Mouse (Mus musculus) kidney, postnatal 10 days (tissue): ENCODE data around the gene Tnni2.

Experiments
- DNase-seq: peaks from one replicate; pipeline ENCODE4 v3.0.0; 2021; ENCODE audit warnings: mixed read lengths

Tnni2 gene

DNA sequence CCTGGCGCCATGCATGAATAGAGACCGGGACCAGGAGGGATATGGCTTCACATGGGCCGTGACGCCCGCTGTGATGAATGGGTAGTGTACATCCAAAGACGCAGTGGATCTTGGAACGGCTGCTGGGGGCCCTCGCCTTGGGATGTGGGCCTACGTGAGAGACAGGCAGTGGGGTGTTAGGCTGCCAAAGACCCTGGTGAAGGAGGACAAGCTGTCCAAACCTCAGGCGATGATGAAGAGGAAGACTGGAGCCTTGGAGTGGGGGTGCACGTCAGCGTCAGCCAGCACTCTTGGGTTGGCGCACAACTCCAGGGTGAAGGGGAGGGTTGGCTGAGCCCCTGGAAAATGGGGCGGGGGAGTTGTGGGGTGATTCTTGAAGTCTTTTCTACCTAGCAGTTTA, 10.5 kb upstream of the Tnni2 start:
- DNase-seq = no peak

DNA sequence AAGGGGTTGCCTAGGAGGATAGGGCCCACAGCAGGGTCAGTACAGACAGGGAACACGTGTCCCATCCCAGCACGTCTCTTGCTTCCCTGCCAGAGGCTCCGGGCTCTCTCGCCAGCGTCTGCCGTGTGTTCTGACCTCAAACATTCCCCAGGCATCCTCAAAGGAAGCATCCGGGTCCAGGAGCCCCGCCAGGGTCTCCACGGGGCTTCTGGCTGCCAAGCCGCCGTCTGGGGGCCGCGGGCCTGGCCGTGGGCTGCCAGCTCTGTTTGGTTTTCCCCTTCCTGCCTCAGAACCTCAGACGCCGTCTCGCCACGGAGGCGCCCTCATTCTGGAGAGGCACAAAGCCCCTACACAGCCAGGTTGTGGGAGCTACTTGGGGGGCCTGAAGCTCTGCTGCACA, 8.0 kb upstream of the Tnni2 start:
- DNase-seq = no peak

DNA sequence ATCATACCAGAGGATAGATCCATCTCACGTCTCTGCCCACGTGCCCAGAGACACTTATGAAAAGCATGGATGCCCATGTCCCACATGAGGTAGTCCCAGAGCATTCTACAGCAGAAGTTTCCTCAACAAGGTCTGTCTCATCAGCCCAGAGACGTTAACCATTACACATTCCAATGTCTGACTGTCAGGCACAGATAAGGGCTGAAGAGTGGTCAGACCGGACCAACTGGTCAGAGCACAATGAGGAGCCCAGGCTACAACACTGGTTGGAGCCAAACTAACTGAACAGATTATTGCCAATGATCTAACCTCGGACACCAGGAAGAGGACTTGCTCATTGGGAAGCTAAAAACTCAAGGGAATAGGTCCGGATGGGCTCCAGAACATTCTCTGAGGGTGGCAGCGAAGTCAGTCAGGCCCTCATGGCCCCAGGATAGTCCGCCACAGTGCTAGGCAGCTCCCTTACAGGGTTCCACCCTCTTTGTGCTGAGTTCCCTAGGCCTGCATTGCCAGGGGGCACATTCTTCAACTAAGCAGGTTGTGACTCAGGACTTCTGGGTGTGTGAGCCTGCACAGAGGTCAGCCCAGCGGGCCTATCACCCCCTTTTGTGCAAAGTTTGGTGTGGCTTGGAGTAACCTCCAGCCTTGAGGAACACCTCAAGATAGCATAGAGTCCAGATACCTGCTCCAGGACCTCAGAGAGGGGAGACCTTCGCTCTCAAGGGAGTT, 7.3 kb upstream of the Tnni2 start, which contains the start of gene Syt8:
Syt8 (plus strand) TSS at position 714 of the 729 bp plus-strand sequence.
- DNase-seq = no peak

DNA sequence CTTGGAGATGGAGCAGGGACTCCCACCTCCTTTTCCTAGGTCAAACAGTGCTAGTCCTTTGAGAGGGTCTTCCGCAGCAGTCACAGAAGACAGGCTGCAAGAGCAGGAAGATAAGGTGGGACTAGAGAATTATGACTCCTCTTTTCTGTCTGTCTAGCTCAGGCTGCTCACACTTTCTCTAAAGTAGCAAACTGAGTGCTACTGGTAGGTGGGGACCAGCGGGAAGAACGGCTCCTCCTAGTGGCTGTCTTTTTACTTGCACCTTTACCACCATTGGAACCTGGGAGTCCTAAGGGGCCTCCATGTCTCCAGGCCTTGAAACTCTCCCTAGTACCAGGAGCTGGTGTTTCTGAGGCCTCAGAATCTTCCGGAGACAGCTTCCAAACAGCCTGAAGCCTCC, 6.1 kb upstream of the Tnni2 start:
- peak; percentile 84 for DNase-seq

DNA sequence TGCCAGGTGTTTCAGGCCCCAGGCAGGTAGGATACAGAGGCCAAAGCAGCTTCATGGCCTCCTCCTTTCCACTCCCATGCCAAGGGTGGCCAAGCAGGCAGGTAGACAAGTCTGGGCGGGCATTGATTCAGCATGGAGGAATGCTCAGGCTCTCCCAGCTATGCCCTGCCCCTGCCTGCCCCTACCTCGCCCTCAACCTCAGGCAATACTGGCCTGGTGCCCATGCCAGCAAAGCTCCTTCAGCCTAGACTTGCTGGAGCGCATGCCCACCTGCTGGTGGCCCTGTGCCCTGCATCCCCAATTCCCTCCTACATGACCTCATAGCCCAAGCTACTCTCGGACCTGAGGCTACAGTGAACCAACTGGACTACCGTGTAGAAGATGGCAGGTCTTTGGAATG, 4.3 kb upstream of the Tnni2 start:
- peak; percentile 69 for DNase-seq

DNA sequence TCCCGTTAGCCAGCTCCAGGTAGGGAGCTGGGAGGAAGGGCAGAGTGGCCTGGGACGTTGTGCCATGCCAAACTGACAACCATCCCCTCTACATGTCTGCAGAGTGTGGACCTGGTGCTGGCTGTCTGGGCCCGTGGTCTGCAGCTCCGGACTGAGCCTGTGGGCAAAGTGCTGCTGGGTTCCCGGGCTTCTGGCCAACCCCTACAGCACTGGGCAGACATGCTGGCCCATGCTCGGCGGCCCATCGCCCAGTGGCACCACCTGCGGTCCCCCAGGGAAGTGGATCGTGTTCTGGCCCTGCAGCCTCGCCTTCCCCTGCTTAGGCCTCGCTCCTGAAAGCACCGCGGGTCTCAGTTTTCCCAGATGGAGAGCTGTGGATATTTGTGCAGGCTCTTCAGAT, 1.6 kb upstream of the Tnni2 start:
- no peak for DNase-seq

DNA sequence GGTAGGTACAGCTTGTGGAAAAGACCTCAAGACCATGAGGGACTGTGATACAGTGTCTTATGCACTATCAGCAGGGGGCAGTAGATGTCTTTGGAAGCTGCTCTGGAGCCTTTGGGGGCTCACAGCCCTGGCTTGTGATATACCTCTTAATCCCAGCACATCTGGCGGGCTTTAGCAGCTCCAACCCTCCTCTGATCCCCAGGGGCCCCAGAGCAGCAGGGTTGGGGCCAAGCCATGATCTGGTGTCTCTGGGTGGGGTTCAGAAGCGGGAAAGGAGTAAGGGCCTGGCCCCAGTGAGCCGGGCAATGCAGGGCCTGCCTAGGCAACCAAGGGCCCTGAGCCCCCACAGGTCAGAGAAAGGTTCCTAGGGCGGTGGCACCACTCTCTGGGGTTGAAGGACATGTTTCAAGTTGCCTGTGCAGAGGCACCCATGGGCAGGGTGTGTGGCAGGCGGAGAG, 922 bp upstream of the Tnni2 start:
- DNase-seq = peak; percentile 64

DNA sequence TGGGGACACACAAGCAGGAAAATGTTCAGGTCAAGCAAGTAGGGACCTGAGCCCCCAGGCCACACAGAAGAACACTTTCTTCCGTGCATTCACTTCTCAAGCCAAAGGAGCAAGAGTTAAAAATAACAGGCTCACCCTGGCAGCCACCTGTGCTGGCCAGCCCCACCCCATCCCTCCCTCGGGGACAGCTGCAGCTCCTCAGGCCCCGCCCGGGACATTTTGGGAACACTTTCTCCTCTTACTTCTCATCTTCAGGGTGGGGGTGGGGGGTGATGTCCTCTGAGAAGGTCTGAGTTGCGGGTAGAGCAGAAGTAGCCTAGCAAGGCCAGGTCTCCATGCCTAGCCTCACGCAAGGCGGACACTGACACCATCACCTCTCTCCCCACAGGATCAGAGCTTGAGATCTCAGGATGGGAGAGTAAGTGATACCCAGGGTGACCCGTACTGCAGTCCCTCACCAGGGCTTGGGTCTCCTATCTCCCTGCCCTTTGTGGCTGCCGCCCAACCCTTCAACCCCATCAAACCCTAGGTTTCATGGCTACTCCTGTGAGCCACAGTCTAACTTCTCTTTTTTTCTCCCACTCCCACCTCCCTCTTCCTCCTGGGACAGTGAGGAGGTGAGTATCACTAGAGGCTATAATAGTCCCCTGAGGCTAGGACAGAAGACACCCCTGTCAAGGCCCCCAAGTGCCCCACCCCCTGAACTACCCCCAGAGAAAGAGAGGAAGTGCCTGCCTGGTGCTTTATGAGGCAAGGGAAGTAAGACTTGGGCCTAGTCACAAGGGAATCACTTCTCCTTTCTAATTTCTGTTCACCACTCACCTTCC, 686 bp downstream of the Tnni2 start:
- DNase-seq = no peak

DNA sequence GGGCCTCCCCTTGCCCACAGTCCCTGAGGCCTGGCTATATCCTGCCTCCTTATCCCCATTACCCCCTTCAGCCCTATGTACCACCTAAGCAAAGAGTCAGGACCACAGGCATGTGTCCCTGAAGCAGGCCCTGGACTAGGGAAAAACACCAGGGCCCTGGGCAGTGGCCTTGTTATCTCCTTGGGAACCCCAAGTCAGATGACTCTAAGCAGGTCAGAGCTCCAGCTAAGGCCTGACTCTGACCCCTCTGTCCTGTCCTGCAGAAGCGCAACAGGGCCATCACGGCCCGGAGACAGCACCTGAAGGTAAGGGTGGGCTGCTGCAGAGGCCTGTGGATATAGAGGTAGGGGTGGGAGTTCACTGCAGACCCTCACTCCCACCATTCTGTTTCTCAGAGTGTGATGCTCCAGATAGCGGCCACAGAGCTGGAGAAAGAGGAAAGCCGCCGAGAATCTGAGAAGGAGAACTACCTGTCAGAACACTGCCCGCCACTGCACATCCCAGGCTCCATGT, 1.4 kb downstream of the Tnni2 start:
- no peak for DNase-seq

DNA sequence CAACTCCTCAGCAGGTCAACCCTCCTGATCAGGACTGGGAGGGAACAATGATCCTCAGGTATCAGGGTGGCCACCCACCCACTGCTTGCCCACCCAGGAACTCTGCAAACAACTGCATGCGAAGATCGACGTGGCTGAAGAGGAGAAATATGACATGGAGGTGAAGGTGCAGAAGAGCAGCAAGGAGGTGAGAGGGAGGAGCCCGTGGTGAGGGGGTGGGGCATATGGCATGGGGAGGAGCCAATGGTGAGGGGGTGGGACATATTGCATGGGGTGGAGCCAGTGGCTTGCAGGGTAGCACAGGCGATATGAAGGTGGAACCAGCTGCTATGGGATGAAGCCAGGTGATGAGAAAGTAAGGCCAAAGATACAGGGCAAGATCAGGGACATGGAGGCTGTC, 1.9 kb downstream of the Tnni2 start:
- no peak for DNase-seq

DNA sequence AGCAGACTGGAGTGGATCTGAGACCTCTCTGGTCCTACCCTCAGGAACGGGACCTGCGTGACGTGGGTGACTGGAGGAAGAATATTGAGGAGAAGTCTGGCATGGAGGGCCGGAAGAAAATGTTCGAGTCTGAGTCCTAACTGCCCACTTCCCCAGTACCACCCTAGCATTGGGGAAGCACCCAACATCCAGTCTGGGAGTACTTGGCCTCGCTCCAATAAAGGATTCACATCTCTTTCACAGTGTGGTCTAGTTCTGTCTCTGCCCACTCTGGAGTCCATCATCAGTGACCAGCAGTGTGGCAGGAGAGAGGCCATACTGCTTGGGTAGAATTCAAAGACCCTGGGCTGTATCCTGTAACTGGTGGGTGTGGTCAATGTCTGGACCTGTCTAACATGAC, 2.6 kb downstream of the Tnni2 start:
- no peak for DNase-seq

DNA sequence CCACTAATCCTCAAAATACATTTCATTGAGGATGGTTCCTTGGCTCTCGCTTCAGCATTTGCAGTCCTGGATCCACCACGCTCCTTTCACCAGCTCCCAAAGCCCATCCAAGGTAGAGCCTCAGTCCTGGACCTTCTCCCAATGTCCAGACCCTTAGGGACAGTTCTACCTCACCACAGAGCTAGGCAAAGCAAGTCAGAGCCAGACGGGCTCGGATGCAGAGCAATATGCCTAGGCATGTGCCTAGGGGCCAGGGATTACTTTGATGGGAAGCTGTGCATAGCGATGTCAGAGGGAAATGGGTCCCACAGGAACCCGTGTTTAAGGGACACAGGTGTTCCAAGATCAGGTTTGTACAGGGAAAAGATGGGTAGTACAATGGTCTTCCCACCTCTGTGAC, 3.7 kb downstream of the Tnni2 start:
- no peak for DNase-seq

DNA sequence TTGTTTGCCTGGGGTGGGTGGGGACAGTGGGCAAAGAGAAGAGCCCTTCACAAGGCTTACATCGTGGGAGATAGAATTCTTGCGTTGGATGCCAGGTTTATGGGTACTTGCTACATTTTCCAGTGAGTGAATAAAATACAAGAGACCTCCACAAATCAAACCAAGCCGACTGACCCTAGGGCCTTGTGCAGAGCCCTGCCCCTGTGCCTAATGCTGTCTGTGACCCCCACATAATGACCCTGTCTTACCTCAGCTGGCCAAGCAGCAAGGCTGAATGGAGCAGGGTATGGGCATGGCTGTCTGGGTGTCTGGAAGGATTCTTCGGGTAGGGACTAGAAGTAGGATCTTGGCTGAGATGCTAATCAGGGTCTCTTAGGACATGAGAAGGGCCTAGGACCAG, 4.7 kb downstream of the Tnni2 start:
- no peak for DNase-seq

DNA sequence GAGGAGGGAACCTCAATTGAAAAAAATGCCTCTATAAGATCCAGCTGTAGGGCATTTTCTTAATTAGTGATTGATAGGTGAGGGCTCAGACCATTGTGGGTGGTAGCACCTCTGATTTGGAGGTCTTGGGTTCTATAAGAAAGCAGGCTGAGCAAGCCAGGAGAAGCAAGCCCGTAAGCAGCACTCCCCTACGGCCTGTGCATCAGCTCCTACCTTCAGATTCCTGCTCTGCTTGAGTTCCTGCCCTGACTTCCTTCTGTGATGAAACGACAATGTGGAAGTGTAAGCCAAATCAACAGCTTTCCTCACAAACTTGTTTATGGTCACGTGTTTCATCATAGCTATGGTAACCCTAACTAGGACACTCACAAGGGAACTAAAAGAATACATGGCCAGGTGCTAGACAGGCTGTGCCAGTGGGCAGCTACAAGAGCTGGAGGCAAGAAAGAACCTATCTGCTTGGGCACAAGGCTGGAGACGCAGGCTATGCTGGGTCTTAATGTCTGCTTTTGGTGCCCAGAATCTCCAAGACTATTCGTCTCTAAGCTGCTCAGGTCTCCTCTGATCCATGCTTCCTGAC, 7.5 kb downstream of the Tnni2 start:
- no peak for DNase-seq

DNA sequence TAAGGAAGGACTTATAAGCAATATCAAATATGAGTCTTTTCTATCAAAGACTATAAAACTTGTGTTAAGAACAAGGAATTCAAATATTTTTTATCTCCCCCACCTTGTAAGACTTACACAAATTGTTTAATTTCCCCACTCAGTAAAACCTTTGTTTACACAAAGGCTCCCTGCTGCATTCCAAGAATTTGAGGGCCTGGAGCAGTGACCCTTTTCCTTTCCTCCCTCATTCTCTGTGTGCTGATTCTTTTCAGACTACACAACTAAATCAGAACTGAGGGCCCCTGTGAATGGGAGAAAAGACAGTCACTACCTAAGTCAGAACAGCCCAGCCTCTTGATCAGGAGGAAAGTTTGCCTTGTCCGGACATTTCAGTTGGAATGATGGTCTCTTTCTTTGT, 13.1 kb downstream of the Tnni2 start:
- peak; percentile 6 for DNase-seq

DNA sequence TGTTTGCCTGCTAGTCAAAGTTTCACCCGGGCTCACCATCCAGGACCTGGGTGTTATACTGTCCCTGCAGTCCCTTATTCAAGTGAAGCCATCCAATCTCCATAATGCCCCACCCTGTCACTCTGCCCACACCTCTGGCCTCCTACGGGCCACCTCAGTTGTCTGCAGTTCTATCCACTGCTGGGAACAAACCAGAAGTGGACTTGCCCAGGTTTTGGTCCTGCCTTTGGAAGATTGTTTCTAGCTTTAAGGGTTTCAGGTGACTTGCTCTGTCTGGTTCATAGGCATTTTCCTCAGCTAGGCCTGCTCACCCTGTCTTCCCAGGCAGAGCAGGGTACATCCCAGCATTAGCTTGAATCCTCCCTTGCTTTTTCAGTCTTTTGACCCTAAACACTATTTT, 13.6 kb downstream of the Tnni2 start:
- peak; percentile 6 for DNase-seq

DNA sequence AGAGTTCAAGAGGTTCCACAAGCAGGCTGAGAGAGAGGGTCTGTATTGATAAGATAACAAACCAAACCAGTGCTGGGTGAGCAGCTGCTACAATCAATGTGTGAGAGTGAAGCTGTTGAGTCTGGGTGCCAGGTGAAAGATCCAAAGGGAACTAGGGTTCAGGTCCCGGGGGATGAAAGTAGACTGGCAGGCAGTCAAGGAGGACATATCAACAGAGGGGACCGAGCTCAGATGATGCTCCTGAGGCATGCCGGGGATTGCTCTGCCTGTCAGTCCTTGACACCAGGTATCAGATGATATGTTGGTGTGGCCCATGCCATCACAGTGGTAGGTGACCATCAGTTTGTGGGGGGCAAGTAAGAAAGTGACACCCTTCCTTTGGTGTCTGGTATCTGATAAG, 15.2 kb downstream of the Tnni2 start:
- peak; percentile 11 for DNase-seq

DNA sequence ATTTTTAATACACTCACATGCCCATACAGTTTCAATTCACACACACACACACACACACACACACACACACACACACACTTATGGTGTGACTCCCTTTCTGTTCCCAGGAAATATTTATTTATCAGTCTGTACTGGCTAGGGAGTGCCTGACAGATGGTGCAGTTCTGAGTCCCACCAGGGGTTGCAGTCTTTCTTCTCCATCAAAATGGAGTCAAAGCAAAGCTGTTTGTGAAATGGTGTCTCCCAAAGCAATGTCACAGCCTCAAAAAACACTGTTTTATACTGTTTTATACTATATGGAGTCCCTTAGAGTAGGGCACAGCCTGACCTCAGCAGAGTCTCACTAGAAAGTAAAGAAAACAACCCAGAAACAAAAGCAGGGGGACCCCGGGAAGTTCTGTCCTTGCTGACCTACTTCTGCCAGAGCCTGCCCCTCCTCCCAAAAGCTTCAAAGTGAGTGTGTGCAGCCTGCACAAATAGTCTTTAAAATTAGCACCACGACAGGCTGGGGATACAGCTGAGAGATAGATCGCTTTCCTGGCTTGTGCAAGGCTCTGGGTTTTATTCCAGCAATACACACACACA, 15.7 kb downstream of the Tnni2 start:
- DNase-seq = peak; percentile 59

DNA sequence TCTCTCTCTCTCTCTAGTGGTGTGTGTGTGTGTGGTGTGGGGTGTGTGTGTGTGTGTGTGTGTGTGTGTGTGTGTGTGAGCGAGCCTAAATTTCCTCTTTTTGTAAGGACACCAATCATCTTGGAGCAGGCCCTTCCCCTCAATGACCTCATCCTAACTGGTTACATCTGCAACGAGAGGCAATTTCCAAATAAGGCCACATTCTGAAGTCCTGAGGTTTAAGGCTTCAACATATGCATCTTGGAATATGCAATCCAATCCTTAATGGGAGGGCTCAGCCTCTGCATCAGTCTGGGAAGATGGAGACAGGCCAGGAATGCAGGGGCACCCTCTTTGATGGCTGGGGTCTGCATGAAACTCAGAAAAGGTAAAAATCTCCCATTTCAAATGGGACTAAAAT, 16.4 kb downstream of the Tnni2 start:
- peak; percentile 37 for DNase-seq

DNA sequence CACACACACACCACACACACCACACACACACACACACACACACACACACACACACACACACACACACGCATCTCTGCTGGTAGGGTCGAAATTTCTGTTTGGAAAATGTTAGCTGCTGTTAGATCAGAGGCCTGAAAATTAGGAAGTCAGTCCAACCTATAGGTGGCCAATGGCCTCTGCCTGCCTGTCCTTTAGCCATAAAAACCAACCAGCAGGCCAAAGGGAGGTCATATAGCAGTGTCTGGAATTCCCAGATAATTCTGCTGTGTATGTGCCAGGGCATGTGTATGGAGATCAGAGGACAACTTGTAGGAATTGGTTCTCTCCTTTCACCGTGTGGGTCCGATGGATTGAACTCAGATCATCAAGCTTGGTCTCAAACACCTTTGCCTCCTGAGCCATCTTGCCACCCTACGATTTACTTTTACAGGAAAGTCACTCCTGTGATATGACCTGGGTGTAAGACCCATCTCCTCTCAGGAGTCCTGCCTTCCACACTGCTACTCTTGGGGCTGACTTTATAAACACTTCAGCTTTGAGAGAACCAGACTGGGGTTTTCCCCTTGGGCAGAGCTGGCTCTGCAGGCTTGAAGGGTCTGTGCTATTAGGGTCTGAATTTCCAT, 17.2 kb downstream of the Tnni2 start:
- peak; percentile 3 for DNase-seq

DNA sequence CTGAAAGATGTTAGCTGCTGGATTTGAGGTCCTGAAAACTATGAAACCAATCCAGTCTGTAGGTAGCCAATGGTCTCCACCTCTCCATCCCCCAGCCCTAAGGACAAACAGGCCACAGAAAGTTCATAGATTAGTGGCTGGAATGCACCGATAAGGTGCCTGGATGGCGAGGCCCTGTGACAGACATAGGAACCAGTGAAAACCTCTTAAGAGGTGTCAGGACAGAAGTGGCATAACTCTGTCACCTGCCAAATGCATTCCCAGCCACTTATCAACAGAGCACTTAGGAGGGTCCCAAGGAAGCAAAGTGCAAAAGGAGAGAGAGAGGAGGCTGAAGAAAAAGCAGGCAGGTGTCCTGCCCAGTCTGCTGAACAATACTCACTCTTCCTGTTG, 17.7 kb downstream of the Tnni2 start:
- DNase-seq = peak; percentile 3

DNA sequence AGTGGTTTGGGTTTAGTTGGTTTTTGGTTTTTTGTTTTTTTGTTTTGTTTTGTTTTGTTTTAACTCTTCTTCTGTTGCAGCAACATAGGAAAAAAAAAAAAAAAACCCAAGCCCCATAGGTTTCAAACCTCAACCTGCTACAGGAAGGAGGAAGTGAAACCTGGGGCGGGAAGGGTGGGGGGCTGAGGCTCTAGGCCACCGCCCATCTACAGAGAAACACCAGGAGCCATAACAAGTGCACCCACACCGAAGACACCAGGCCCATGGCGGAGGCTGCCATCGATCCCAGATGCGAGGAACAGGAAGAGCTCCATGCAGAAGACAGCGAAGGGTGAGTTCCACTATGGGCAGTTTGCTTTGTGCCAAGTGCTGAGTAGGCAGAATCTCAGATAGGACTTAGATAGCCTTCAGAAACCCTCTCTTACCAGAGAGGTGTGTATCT, 19.0 kb downstream of the Tnni2 start, which contains the start of gene Lsp1:
Lsp1 (plus strand) TSS at position 174 of the 442 bp plus-strand sequence.
- DNase-seq = no peak

DNA sequence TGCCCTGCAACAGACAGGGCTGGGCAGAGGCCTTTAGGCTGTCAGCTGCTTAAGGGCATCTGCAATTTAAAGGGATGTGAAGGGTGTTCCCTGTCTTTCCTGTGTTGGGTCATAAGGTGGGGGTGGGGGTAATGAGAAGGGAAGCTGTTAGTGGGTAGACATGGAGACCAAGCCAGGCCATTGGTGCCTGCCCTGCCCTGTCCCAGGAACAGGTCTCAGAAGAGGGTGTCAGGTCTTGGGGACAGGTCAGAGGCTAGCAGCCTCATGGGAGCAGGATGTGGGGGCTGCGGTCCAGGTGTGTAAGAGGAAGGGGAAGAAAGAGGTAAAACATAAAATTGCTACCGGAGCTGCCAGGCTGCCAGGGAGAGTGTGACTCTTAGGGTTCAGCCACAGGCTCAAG, 19.8 kb downstream of the Tnni2 start:
- DNase-seq = no peak
